Mouse (Mus musculus) spleen, adult 10 weeks (tissue): Measurements from ENCODE around the gene Defa26. TPM values are rescaled to one million over a fixed set of nuclear protein-coding genes. Genes with fewer than 3 reads are reported as not detected.

Source experiments
- polyA plus RNA-seq: library from polyadenylated mRNA; stranded (reverse); fragments of 350-450 nt; fragmentation: Illumina TruSeq; extraction: RNeasy Lipid Tissue Mini Kit (QIAGEN cat#74804); gene quantifications from one replicate; pipeline ENCODE4 v1.2.3, GENCODE M21; 2015; ENCODE audit warnings: low replicate concordance; ENCODE audit not compliant: insufficient read depth

Defa26 gene
- not detected for polyA plus RNA-seq

GRCm38 (mm10) chr8:21617883-21618282, at the start of gene Defa26:
Gene Defa26 (plus strand): TSS chr8:21618183.

GRCm38 (mm10) chr8:21582706-21583105, 35.3 kb upstream of the Defa26 start, which contains the start of gene Defa28:
Gene Defa28 (plus strand): TSS chr8:21583006.

GRCm38 (mm10) chr8:21594408-21594807, 23.6 kb upstream of the Defa26 start, which contains the start of gene Gm7861:
Gene Gm7861 (minus strand): TSS chr8:21594508.

GRCm38 (mm10) chr8:21655480-21655879, 37.5 kb downstream of the Defa26 start, which contains the start of gene Defa17:
Gene Defa17 (plus strand): TSS chr8:21655780.

GRCm38 (mm10) chr8:21665497-21665896, 47.5 kb downstream of the Defa26 start, which contains the start of gene Defa34:
Gene Defa34 (plus strand): TSS chr8:21665797.

Other genes with a start within 250 kb of the Defa26 start
- gene Defa2, start 239.7 kb upstream of the Defa26 start, polyA plus RNA-seq: not detected
- not detected for gene Defa33, start 226.4 kb upstream of the Defa26 start, polyA plus RNA-seq
- not detected for gene Defa36, start 190.8 kb upstream of the Defa26 start, polyA plus RNA-seq
- gene Gm7849, start 161.6 kb upstream of the Defa26 start, polyA plus RNA-seq: not detected
- not detected for gene Defa20, start 108.9 kb upstream of the Defa26 start, polyA plus RNA-seq
- not detected for gene Defa32, start 89.2 kb upstream of the Defa26 start, polyA plus RNA-seq
- gene Defa37, start 52.8 kb upstream of the Defa26 start, polyA plus RNA-seq: not detected
- not detected for gene Defa28, start 35.2 kb upstream of the Defa26 start, polyA plus RNA-seq
- not detected for gene Gm7861, start 23.7 kb upstream of the Defa26 start, polyA plus RNA-seq
- gene Defa17, start 37.6 kb downstream of the Defa26 start, polyA plus RNA-seq: not detected
- not detected for gene Defa34, start 47.6 kb downstream of the Defa26 start, polyA plus RNA-seq
- gene AY761184, start 85.5 kb downstream of the Defa26 start, polyA plus RNA-seq: not detected
- not detected for gene Defa24, start 116.3 kb downstream of the Defa26 start, polyA plus RNA-seq
- gene Defb50, start 205.4 kb downstream of the Defa26 start, polyA plus RNA-seq: not detected
- gene Defb2, start 221.7 kb downstream of the Defa26 start, polyA plus RNA-seq: not detected
- gene Defb10, start 240.7 kb downstream of the Defa26 start, polyA plus RNA-seq: not detected